Mouse (Mus musculus): ENCODE results near the gene Tns3. TPM values are rescaled to one million over a fixed set of nuclear protein-coding genes. Genes with fewer than 3 reads are reported as not detected.

The Tns3 gene
- polyA plus RNA-seq, 1 experiment from 2014 or later = 58.1 TPM

- Histone ChIP-seq H3K4me3 (ENCODE audit: low read length) (no peak overlapping the region), H3K9ac (ENCODE audit: low read length) (no peak overlapping the region), H3K4me2 (ENCODE audit: low read depth, low read length) (no peak overlapping the region), H3K27ac (ENCODE audit: low read length) (no peak overlapping the region), H3K4me1 (replicated peaks; ENCODE audit: control insufficient read depth, insufficient read depth, low read length) (peaks cover 5% of the 10 kb centered on the region), H3K9me3 (ENCODE audit: control insufficient read depth, low read length) (peaks cover 3% of the 10 kb centered on the region; the same call in 1 of the 2 replicates), H3K27me3 (ENCODE audit: control insufficient read depth, insufficient read depth, low read depth, low read length) (no peaks in the 10 kb centered on the region), H3K36me3 (ENCODE audit: control insufficient read depth, insufficient read depth, low read length) (peaks cover 4% of the 10 kb centered on the region; the same call in 1 of the 2 replicates)
- no peak for ATAC-seq (ENCODE audit: low read depth)
- WGBS = 87% methylated on average over 3 of the region's 3 CpGs
These were observed 98.0 kb downstream of the Tns3 start for GRCm38 (mm10) chr11:8566250-8566853.

- WGBS = 75% methylated on average over 12 of the region's 12 CpGs
- Histone ChIP-seq H3K4me3 (ENCODE audit: low read length) (no peak overlapping the region), H3K36me3 (ENCODE audit: control insufficient read depth, insufficient read depth, low read length) (no peaks in the 10 kb centered on the region), H3K4me2 (ENCODE audit: low read depth, low read length) (no peak overlapping the region), H3K27me3 (ENCODE audit: control insufficient read depth, insufficient read depth, low read depth, low read length) (no peaks in the 10 kb centered on the region), H3K9me3 (ENCODE audit: control insufficient read depth, low read length) (no peaks in the 10 kb centered on the region), H3K27ac (ENCODE audit: low read length) (no peak overlapping the region), H3K9ac (ENCODE audit: low read length) (no peak overlapping the region), H3K4me1 (replicated peaks; ENCODE audit: control insufficient read depth, insufficient read depth, low read length) (peaks cover 6% of the 10 kb centered on the region; the same call in 1 of the 2 replicates)
- no peak for ATAC-seq (ENCODE audit: low read depth)
These were observed 105.5 kb downstream of the Tns3 start for GRCm38 (mm10) chr11:8558761-8559282.

GRCm38 (mm10) chr11:8558258-8558657 lies 106.1 kb downstream of the Tns3 start:
- WGBS = 80% methylated on average over 9 of the region's 9 CpGs
- no peak overlapping the region for H3K9ac ChIP-seq (ENCODE audit: low read length)
- H3K4me1 ChIP-seq (replicated peaks; ENCODE audit: control insufficient read depth, insufficient read depth, low read length) = peaks cover 6% of the 10 kb centered on the region; the same call in 1 of the 2 replicates
- H3K27ac ChIP-seq (ENCODE audit: low read length) = no peak overlapping the region
- no peak overlapping the region for H3K4me3 ChIP-seq (ENCODE audit: low read length)
- H3K4me2 ChIP-seq (ENCODE audit: low read depth, low read length) = no peak overlapping the region
- H3K27me3 ChIP-seq (ENCODE audit: control insufficient read depth, insufficient read depth, low read depth, low read length) = no peaks in the 10 kb centered on the region
- H3K36me3 ChIP-seq (ENCODE audit: control insufficient read depth, insufficient read depth, low read length) = no peaks in the 10 kb centered on the region
- no peaks in the 10 kb centered on the region for H3K9me3 ChIP-seq (ENCODE audit: control insufficient read depth, low read length)
- ATAC-seq (ENCODE audit: low read depth) = no peak

GRCm38 (mm10) chr11:8557006-8557405 lies 107.3 kb downstream of the Tns3 start:
- H3K4me3 ChIP-seq (ENCODE audit: low read length) = no peak overlapping the region
- ATAC-seq (ENCODE audit: low read depth) = peak; percentile 62
- no peak overlapping the region for H3K9ac ChIP-seq (ENCODE audit: low read length)
- 46% methylated on average over 9 of the region's 9 CpGs for WGBS
- H3K27me3 ChIP-seq (ENCODE audit: control insufficient read depth, insufficient read depth, low read depth, low read length) = no peaks in the 10 kb centered on the region
- no peaks in the 10 kb centered on the region for H3K9me3 ChIP-seq (ENCODE audit: control insufficient read depth, low read length)
- no peak overlapping the region for H3K27ac ChIP-seq (ENCODE audit: low read length)
- no peak overlapping the region for H3K4me2 ChIP-seq (ENCODE audit: low read depth, low read length)
- H3K36me3 ChIP-seq (ENCODE audit: control insufficient read depth, insufficient read depth, low read length) = no peaks in the 10 kb centered on the region
- peaks cover 10% of the 10 kb centered on the region for H3K4me1 ChIP-seq (replicated peaks; ENCODE audit: control insufficient read depth, insufficient read depth, low read length)

GRCm38 (mm10) chr11:8551710-8552109 lies 112.6 kb downstream of the Tns3 start:
- H3K27me3 ChIP-seq (ENCODE audit: control insufficient read depth, insufficient read depth, low read depth, low read length) = no peaks in the 10 kb centered on the region
- peaks cover 6% of the 10 kb centered on the region; the same call in 1 of the 2 replicates for H3K36me3 ChIP-seq (ENCODE audit: control insufficient read depth, insufficient read depth, low read length)
- peaks cover 4% of the 10 kb centered on the region for H3K4me1 ChIP-seq (replicated peaks; ENCODE audit: control insufficient read depth, insufficient read depth, low read length)
- H3K4me2 ChIP-seq (ENCODE audit: low read depth, low read length) = no peak overlapping the region
- no peak overlapping the region for H3K9ac ChIP-seq (ENCODE audit: low read length)
- H3K27ac ChIP-seq (ENCODE audit: low read length) = no peak overlapping the region
- no peak for ATAC-seq (ENCODE audit: low read depth)
- H3K9me3 ChIP-seq (ENCODE audit: control insufficient read depth, low read length) = no peaks in the 10 kb centered on the region
- 84% methylated on average over 5 of the region's 5 CpGs for WGBS
- H3K4me3 ChIP-seq (ENCODE audit: low read length) = no peak overlapping the region

- Histone ChIP-seq H3K27ac (ENCODE audit: low read length) (no peak overlapping the region), H3K27me3 (ENCODE audit: control insufficient read depth, insufficient read depth, low read depth, low read length) (no peaks in the 10 kb centered on the region), H3K4me1 (replicated peaks; ENCODE audit: control insufficient read depth, insufficient read depth, low read length) (no peaks in the 10 kb centered on the region), H3K36me3 (ENCODE audit: control insufficient read depth, insufficient read depth, low read length) (peaks cover 11% of the 10 kb centered on the region; the same call in 1 of the 2 replicates), H3K4me2 (ENCODE audit: low read depth, low read length) (no peak overlapping the region), H3K9ac (ENCODE audit: low read length) (no peak overlapping the region), H3K4me3 (ENCODE audit: low read length) (no peak overlapping the region), H3K9me3 (ENCODE audit: control insufficient read depth, low read length) (no peaks in the 10 kb centered on the region)
- 0 out of 2 replicates have a peak, but pooled peaks have one; percentile 8 for ATAC-seq (ENCODE audit: low read depth)
- WGBS = 63% methylated on average over 5 of the region's 5 CpGs
These were observed 116.7 kb downstream of the Tns3 start for GRCm38 (mm10) chr11:8547661-8548060.

- Histone ChIP-seq H3K27ac (ENCODE audit: low read length) (no peak overlapping the region), H3K4me3 (ENCODE audit: low read length) (no peak overlapping the region), H3K27me3 (ENCODE audit: control insufficient read depth, insufficient read depth, low read depth, low read length) (no peaks in the 10 kb centered on the region), H3K4me2 (ENCODE audit: low read depth, low read length) (no peak overlapping the region), H3K4me1 (replicated peaks; ENCODE audit: control insufficient read depth, insufficient read depth, low read length) (peaks cover 5% of the 10 kb centered on the region), H3K9ac (ENCODE audit: low read length) (no peak overlapping the region), H3K9me3 (ENCODE audit: control insufficient read depth, low read length) (no peaks in the 10 kb centered on the region), H3K36me3 (ENCODE audit: control insufficient read depth, insufficient read depth, low read length) (peaks cover 11% of the 10 kb centered on the region; the same call in 1 of the 2 replicates)
- ATAC-seq (ENCODE audit: low read depth) = no peak
- WGBS = 88% methylated on average over 1 of the region's 1 CpGs
These were observed 118.5 kb downstream of the Tns3 start for GRCm38 (mm10) chr11:8545798-8546197.

- WGBS = 52% methylated on average over 6 of the region's 6 CpGs
- Histone ChIP-seq H3K27ac (ENCODE audit: low read length) (no peak overlapping the region), H3K4me2 (ENCODE audit: low read depth, low read length) (no peak overlapping the region), H3K4me3 (ENCODE audit: low read length) (no peak overlapping the region), H3K9ac (ENCODE audit: low read length) (no peak overlapping the region), H3K4me1 (replicated peaks; ENCODE audit: control insufficient read depth, insufficient read depth, low read length) (peaks cover 17% of the 10 kb centered on the region), H3K9me3 (ENCODE audit: control insufficient read depth, low read length) (no peaks in the 10 kb centered on the region), H3K36me3 (ENCODE audit: control insufficient read depth, insufficient read depth, low read length) (peaks cover 11% of the 10 kb centered on the region; the same call in 1 of the 2 replicates), H3K27me3 (ENCODE audit: control insufficient read depth, insufficient read depth, low read depth, low read length) (no peaks in the 10 kb centered on the region)
- ATAC-seq (ENCODE audit: low read depth) = peak; percentile 37; the same call in 1 of the 2 replicates
These were observed 120.0 kb downstream of the Tns3 start for GRCm38 (mm10) chr11:8544355-8544754.

GRCm38 (mm10) chr11:8541222-8541815 lies 123.0 kb downstream of the Tns3 start:
- WGBS = 73% methylated on average over 9 of the region's 9 CpGs
- no peaks in the 10 kb centered on the region for H3K9me3 ChIP-seq (ENCODE audit: control insufficient read depth, low read length)
- H3K27me3 ChIP-seq (ENCODE audit: control insufficient read depth, insufficient read depth, low read depth, low read length) = no peaks in the 10 kb centered on the region
- peaks cover 4% of the 10 kb centered on the region; the same call in 1 of the 2 replicates for H3K36me3 ChIP-seq (ENCODE audit: control insufficient read depth, insufficient read depth, low read length)
- H3K4me3 ChIP-seq (ENCODE audit: low read length) = no peak overlapping the region
- no peak overlapping the region for H3K27ac ChIP-seq (ENCODE audit: low read length)
- no peak overlapping the region for H3K4me2 ChIP-seq (ENCODE audit: low read depth, low read length)
- peaks cover 21% of the 10 kb centered on the region for H3K4me1 ChIP-seq (replicated peaks; ENCODE audit: control insufficient read depth, insufficient read depth, low read length)
- no peak overlapping the region for H3K9ac ChIP-seq (ENCODE audit: low read length)
- no peak for ATAC-seq (ENCODE audit: low read depth)
